Mouse (Mus musculus) megakaryocyte, embryonic 14.5 days (primary cell): ENCODE results near the gene Chmp5. TPM values are rescaled to one million over a fixed set of nuclear protein-coding genes. Genes with fewer than 3 reads are reported as not detected.

Experiments
- H3K27me3 ChIP-seq: replicated peaks from 2 replicates; pipeline ENCODE3; 2012; ENCODE audit warnings: inconsistent platforms
- H3K36me3 ChIP-seq: replicated peaks from 2 replicates; pipeline ENCODE3; 2012; ENCODE audit warnings: low read length, inconsistent platforms, mixed read lengths
- H3K4me1 ChIP-seq: 2 replicates; pipeline ENCODE4 v1.6.1; 2012; ENCODE audit warnings: inconsistent platforms
- H3K4me3 ChIP-seq: replicated peaks from 2 replicates; pipeline ENCODE3; 2012; ENCODE audit warnings: moderate library complexity, mild to moderate bottlenecking, inconsistent platforms
- H3K9me3 ChIP-seq: 2 replicates; pipeline ENCODE4 v1.6.1; 2012; ENCODE audit warnings: inconsistent platforms
- FLI1 ChIP-seq: IDR thresholded peaks from 2 replicates; pipeline ENCODE4 v1.6.1; 2012; ENCODE audit warnings: low read length, inconsistent platforms, mixed read lengths
- GATA1 ChIP-seq: IDR thresholded peaks from 3 replicates; pipeline ENCODE4 v1.6.1; 2012; ENCODE audit warnings: mixed read lengths, low read length, inconsistent platforms, borderline replicate concordance
- polyA plus RNA-seq: library from polyadenylated mRNA; stranded (reverse); fragments of >175 nt; gene quantifications from 2 replicates; pipeline ENCODE4 v1.2.3, GENCODE M21; 2012; ENCODE audit warnings: low replicate concordance; ENCODE audit not compliant: insufficient read depth

Chmp5 gene
- polyA plus RNA-seq, 1 experiment, result 6.2 TPM

GRCm38 (mm10) chr4:40974011-40974410, 25.8 kb downstream of the Chmp5 start:
- Histone ChIP-seq H3K36me3 (peaks cover 59% of the 10 kb centered on the region), H3K4me1 (peaks cover 66% of the 10 kb centered on the region), H3K4me3 (no peak overlapping the region), H3K9me3 (no peaks in the 10 kb centered on the region), H3K27me3 (no peaks in the 10 kb centered on the region)
- TF ChIP-seq GATA1, result no peak
- TF ChIP-seq FLI1, result no peak

- TF ChIP-seq GATA1 (no peak), FLI1 (no peak)
- Histone ChIP-seq H3K27me3 (no peaks in the 10 kb centered on the region), H3K9me3 (no peaks in the 10 kb centered on the region), H3K36me3 (peaks cover 72% of the 10 kb centered on the region), H3K4me1 (peaks cover 64% of the 10 kb centered on the region), H3K4me3 (no peak overlapping the region)
Measured at GRCm38 (mm10) chr4:40975678-40976077, 27.5 kb downstream of the Chmp5 start.

GRCm38 (mm10) chr4:40976651-40977050, 28.4 kb downstream of the Chmp5 start:
- H3K9me3 ChIP-seq, result no peaks in the 10 kb centered on the region
- H3K36me3 ChIP-seq, result peaks cover 81% of the 10 kb centered on the region
- H3K4me3 ChIP-seq, result no peak overlapping the region
- peaks cover 69% of the 10 kb centered on the region for H3K4me1 ChIP-seq
- TF ChIP-seq FLI1, result no peak
- TF ChIP-seq GATA1, result no peak
- H3K27me3 ChIP-seq, result no peaks in the 10 kb centered on the region

- no peak for TF ChIP-seq GATA1
- no peak for TF ChIP-seq FLI1
- Histone ChIP-seq H3K4me1 (peaks cover 64% of the 10 kb centered on the region), H3K27me3 (no peaks in the 10 kb centered on the region), H3K9me3 (no peaks in the 10 kb centered on the region), H3K36me3 (peaks cover 91% of the 10 kb centered on the region), H3K4me3 (no peak overlapping the region)
Measured at GRCm38 (mm10) chr4:40979430-40979829, 31.2 kb downstream of the Chmp5 start.

- H3K9me3 ChIP-seq, result no peaks in the 10 kb centered on the region
- TF ChIP-seq FLI1 (no peak), GATA1 (no peak)
- peaks cover 45% of the 10 kb centered on the region for H3K4me1 ChIP-seq
- no peaks in the 10 kb centered on the region for H3K27me3 ChIP-seq
- H3K4me3 ChIP-seq, result no peak overlapping the region
- H3K36me3 ChIP-seq, result peaks cover 97% of the 10 kb centered on the region
Measured at GRCm38 (mm10) chr4:40982486-40982885, 34.3 kb downstream of the Chmp5 start.

GRCm38 (mm10) chr4:40983686-40984085, 35.5 kb downstream of the Chmp5 start:
- no peak overlapping the region for H3K4me3 ChIP-seq
- peaks cover 40% of the 10 kb centered on the region for H3K4me1 ChIP-seq
- peaks cover 97% of the 10 kb centered on the region for H3K36me3 ChIP-seq
- H3K9me3 ChIP-seq, result no peaks in the 10 kb centered on the region
- TF ChIP-seq FLI1 (no peak), GATA1 (no peak)
- no peaks in the 10 kb centered on the region for H3K27me3 ChIP-seq

GRCm38 (mm10) chr4:40989633-40990032, 41.4 kb downstream of the Chmp5 start:
- TF ChIP-seq GATA1 (no peak), FLI1 (no peak)
- Histone ChIP-seq H3K36me3 (peaks cover 98% of the 10 kb centered on the region), H3K27me3 (no peaks in the 10 kb centered on the region), H3K4me1 (no peaks in the 10 kb centered on the region), H3K9me3 (no peaks in the 10 kb centered on the region), H3K4me3 (no peak overlapping the region)

- Histone ChIP-seq H3K4me1 (peaks cover 9% of the 10 kb centered on the region), H3K36me3 (peaks cover 98% of the 10 kb centered on the region), H3K4me3 (no peak overlapping the region), H3K9me3 (no peaks in the 10 kb centered on the region), H3K27me3 (no peaks in the 10 kb centered on the region)
- no peak for TF ChIP-seq FLI1
- no peak for TF ChIP-seq GATA1
Measured at GRCm38 (mm10) chr4:40996302-40996701, 48.1 kb downstream of the Chmp5 start.

- no peak overlapping the region for H3K4me3 ChIP-seq
- TF ChIP-seq FLI1, result no peak
- TF ChIP-seq GATA1, result no peak
- H3K27me3 ChIP-seq, result no peaks in the 10 kb centered on the region
- H3K36me3 ChIP-seq, result peaks cover 99% of the 10 kb centered on the region
- H3K9me3 ChIP-seq, result no peaks in the 10 kb centered on the region
- H3K4me1 ChIP-seq, result peaks cover 9% of the 10 kb centered on the region
Measured at GRCm38 (mm10) chr4:40997916-40998315, 49.7 kb downstream of the Chmp5 start.

- no peak for TF ChIP-seq GATA1
- TF ChIP-seq FLI1, result no peak
- Histone ChIP-seq H3K9me3 (no peaks in the 10 kb centered on the region), H3K4me3 (no peak overlapping the region), H3K36me3 (peaks cover 99% of the 10 kb centered on the region), H3K27me3 (no peaks in the 10 kb centered on the region), H3K4me1 (peaks cover 9% of the 10 kb centered on the region)
Measured at GRCm38 (mm10) chr4:41000271-41000670, 52.1 kb downstream of the Chmp5 start.

- H3K4me3 ChIP-seq, result no peak overlapping the region
- H3K9me3 ChIP-seq, result no peaks in the 10 kb centered on the region
- peaks cover 9% of the 10 kb centered on the region for H3K4me1 ChIP-seq
- H3K36me3 ChIP-seq, result peaks cover 97% of the 10 kb centered on the region
- H3K27me3 ChIP-seq, result no peaks in the 10 kb centered on the region
- no peak for TF ChIP-seq FLI1
- no peak for TF ChIP-seq GATA1
Measured at GRCm38 (mm10) chr4:41000842-41001639, 52.8 kb downstream of the Chmp5 start.
